Comparison of ENCODE assay signal across 8 mouse cellular contexts in the genomic region with DNA sequence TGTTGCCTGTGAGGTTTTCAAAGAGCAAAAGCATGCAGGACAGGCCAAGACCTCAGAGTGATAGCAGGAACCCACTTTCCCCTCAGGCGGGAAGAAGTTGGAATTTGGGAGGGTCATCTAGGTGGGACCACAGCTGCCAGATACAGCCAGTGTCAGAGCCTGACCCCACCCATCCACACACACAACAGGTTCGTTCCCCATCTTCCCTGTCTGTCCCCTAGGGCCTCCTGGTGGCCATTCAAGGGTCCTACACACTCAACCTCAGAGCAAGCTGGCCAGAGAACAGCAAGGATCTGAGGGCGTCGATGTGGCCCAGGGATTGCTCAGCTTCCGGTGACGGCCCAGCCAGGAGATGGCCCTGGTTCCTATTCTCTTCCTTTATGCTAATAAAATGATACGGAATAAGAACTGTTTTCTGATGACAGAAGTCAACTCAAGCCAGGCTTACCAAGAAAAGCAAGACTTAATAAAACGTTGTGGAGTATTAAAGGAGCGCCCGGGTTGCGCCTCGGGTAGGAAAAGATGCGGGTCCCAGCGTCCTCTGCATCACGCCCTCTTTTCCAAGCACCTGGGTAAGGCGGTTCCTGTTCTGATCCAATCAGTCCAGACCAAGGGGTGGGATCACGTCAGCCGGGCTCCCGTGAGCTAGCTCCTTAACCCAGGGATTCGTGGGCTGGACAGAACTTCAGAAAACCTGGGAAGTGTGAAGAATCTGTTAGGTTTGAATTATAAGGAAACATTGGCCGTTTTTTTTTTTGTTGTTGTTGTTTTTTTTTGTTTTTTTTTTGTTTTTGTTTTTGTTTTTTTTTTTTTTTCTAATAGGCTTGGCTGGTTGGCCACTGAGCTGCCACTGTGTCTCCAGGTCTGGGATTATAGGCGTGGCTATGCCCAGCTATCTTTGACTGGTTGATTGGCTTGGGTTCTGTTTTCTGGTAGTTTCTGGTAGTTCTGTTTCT.
DNase-seq lines count a peak whose midpoint lies in the region; ATAC-seq and TF ChIP-seq lines count a peak whose summit lies in the region.

No protein-coding gene starts in this region.

- H3K27ac ChIP-seq in limb, embryonic 11.5 days (replicated peaks; ENCODE audit: low read depth, low read length) = no peak overlapping the region
- no peak overlapping the region for H3K27ac ChIP-seq in limb, embryonic 10.5 days
- H3K27ac ChIP-seq in small intestine, adult 2 months (ENCODE audit: insufficient read depth, low read depth, low read length) = no peak overlapping the region

- no peak for ATAC-seq in limb, embryonic 11.5 days (ENCODE audit: insufficient number of reproducible peaks, low FRiP score, low TSS enrichment, low read depth)
- ATAC-seq in granulocyte monocyte progenitor cell, adult 5-6 weeks (replicated peaks; ENCODE audit: poor library complexity, severe bottlenecking) = peak; percentile 68

- H3K27me3 ChIP-seq in limb, embryonic 11.5 days (ENCODE audit: control insufficient read depth, insufficient read depth, low read length) = no peaks in the 10 kb centered on the region
- H3K27me3 ChIP-seq in limb, embryonic 10.5 days (ENCODE audit: low read depth, poor library complexity, severe bottlenecking) = peaks cover 14% of the 10 kb centered on the region; the same call in 1 of the 2 replicates
- H3K27me3 ChIP-seq in small intestine, adult 2 months (ENCODE audit: control insufficient read depth, insufficient read depth, low read length) = peaks cover 3% of the 10 kb centered on the region; the same call in 1 of the 2 replicates

- TF ChIP-seq POLR2A in small intestine, adult 2 months (IDR thresholded peaks at IDR 0.05; ENCODE audit: low read depth, low read length) = no peak

- H3K9ac ChIP-seq in limb, embryonic 11.5 days (ENCODE audit: low read length) = no peak overlapping the region

- no peak overlapping the region for H3K4me3 ChIP-seq in limb, embryonic 11.5 days (ENCODE audit: low read depth, low read length)
- H3K4me3 ChIP-seq in limb, embryonic 10.5 days = no peak overlapping the region
- H3K4me3 ChIP-seq in small intestine, adult 2 months (ENCODE audit: low read depth, low read length) = no peak overlapping the region

- WGBS in limb, embryonic 11.5 days = 33% methylated on average over 22 of the region's 22 CpGs
- 31% methylated on average over 22 of the region's 22 CpGs for WGBS in limb, embryonic 10.5 days
- 62% methylated on average over 22 of the region's 22 CpGs for WGBS in small intestine, adult 2 months

- H3K4me1 ChIP-seq in limb, embryonic 11.5 days (ENCODE audit: control insufficient read depth, insufficient read depth, low read length) = 0 out of 2 replicates have a peak, but pooled peaks cover 2% of the 10 kb centered on the region
- H3K4me1 ChIP-seq in limb, embryonic 10.5 days = peaks cover 32% of the 10 kb centered on the region
- 0 out of 2 replicates have a peak, but pooled peaks cover 6% of the 10 kb centered on the region for H3K4me1 ChIP-seq in small intestine, adult 2 months (ENCODE audit: control insufficient read depth, insufficient read depth, insufficient read length, low read length)

- no peaks in the 10 kb centered on the region for H3K9me3 ChIP-seq in limb, embryonic 11.5 days (ENCODE audit: control insufficient read depth, low read length)
- no peaks in the 10 kb centered on the region for H3K9me3 ChIP-seq in limb, embryonic 10.5 days (replicated peaks)

- no peaks in the 10 kb centered on the region for H3K36me3 ChIP-seq in limb, embryonic 11.5 days (ENCODE audit: control insufficient read depth, insufficient read depth, low read length)
- H3K36me3 ChIP-seq in limb, embryonic 10.5 days = no peaks in the 10 kb centered on the region
- no peaks in the 10 kb centered on the region for H3K36me3 ChIP-seq in small intestine, adult 2 months (ENCODE audit: control insufficient read depth, insufficient read depth, low read length)

- peak; percentile 45; the same call in 1 of the 2 replicates for TF ChIP-seq CTCF in small intestine, adult 2 months (IDR thresholded peaks at IDR 0.05; ENCODE audit: extremely low read depth, insufficient read length, insufficient replicate concordance, low read depth, low read length)

- H3K4me2 ChIP-seq in limb, embryonic 11.5 days (ENCODE audit: low read depth, severe bottlenecking) = no peak overlapping the region

- peak; percentile 47 for DNase-seq in limb, embryonic 11.5 days (ENCODE audit: low spot score)
- DNase-seq in limb, embryonic 10.5 days (ENCODE audit: low spot score) = no peak
- peak; percentile 94 for DNase-seq in ZHBTc4 (ENCODE audit: low read depth, low spot score)
- no peak for DNase-seq in layer of hippocampus, postnatal 36 days
- no peak for DNase-seq in left cerebral cortex, adult 8-10 months (ENCODE audit: low spot score in 2 of 2)
- no peak for DNase-seq in gastrocnemius, adult 18-20 months (ENCODE audit: low spot score)

Comparison
In these comparisons a context has a peak if more than half of its experiments do, and no peak if none do; other contexts are left out.
1. DNase-seq: peak in limb, embryonic 11.5 days (single experiment) and ZHBTc4 (single experiment); none in limb, embryonic 10.5 days (single experiment), layer of hippocampus, postnatal 36 days (0 of 2), left cerebral cortex, adult 8-10 months (0 of 2) and gastrocnemius, adult 18-20 months (single experiment).